Mouse (Mus musculus) spleen, adult 2 months (tissue): ENCODE measurements around the gene Nrd1. TPM values are rescaled to one million over a fixed set of nuclear protein-coding genes. Genes with fewer than 3 reads are reported as not detected.

Source experiments
- DNase-seq, 2 experiments: peaks; one replicate each; pipeline versions ENCODE4 v3.0.0 to v3.0.0-alpha.2; 2012 to 2021; ENCODE audit warnings: low spot score in 2 of 2, low read depth in 1 of 2
- H3K27ac ChIP-seq: fragments of 200-500 bp; 2 replicates; pipeline ENCODE4 v1.5.1; 2012; ENCODE audit warnings: low read length, inconsistent platforms; ENCODE audit not compliant: insufficient read depth
- H3K27me3 ChIP-seq: fragments of 200-500 bp; 2 replicates; pipeline ENCODE4 v1.6.1; 2012; ENCODE audit warnings: mild to moderate bottlenecking, moderate library complexity, low read length, inconsistent platforms; ENCODE audit not compliant: control insufficient read depth, insufficient read depth
- H3K36me3 ChIP-seq: fragments of 200-500 bp; 2 replicates; pipeline ENCODE4 v1.6.1; 2012; ENCODE audit warnings: mild to moderate bottlenecking, low read length, inconsistent platforms; ENCODE audit not compliant: control insufficient read depth, insufficient read depth
- H3K4me1 ChIP-seq: fragments of 200-500 bp; 2 replicates; pipeline ENCODE4 v1.6.1; 2011; ENCODE audit warnings: inconsistent platforms; ENCODE audit not compliant: control insufficient read depth, insufficient read depth, insufficient read length
- H3K4me3 ChIP-seq: fragments of 200-500 bp; 2 replicates; pipeline ENCODE4 v1.5.1; 2011; ENCODE audit warnings: mild to moderate bottlenecking, inconsistent platforms; ENCODE audit not compliant: insufficient read depth, insufficient read length; ENCODE audit errors: extremely low read depth
- CTCF ChIP-seq: fragments of 200-500 bp; IDR thresholded peaks from 2 replicates; pipeline ENCODE4 v1.5.1; 2011; ENCODE audit warnings: mild to moderate bottlenecking, inconsistent platforms; ENCODE audit not compliant: insufficient read depth, insufficient read length, insufficient replicate concordance; ENCODE audit errors: extremely low read depth
- POLR2A ChIP-seq: fragments of 200-500 bp; IDR thresholded peaks from 2 replicates; pipeline ENCODE4 v1.6.1; 2011; ENCODE audit warnings: low read depth, low read length, inconsistent platforms
- WGBS: fragments of 180-500 bp; shearing (Covaris S2); methylation state at CpG from one replicate; pipeline ENCODE4 v1.1.7; 2018; 5-methylcytosine and 5-hydroxymethylcytosine counted together
- polyA plus RNA-seq: library from polyadenylated mRNA; depleted of rRNA; stranded (reverse); fragments of >200 nt; gene quantifications from 2 replicates; pipeline ENCODE4 v1.2.3, GENCODE M21; 2012

The Nrd1 gene
- polyA plus RNA-seq, 1 experiment, result 23.0 TPM

GRCm38 (mm10) chr4:109021976-109022375 is 21.5 kb downstream of the Nrd1 start:
- TF ChIP-seq POLR2A (no peak), CTCF (no peak)
- Histone ChIP-seq H3K27ac (no peak overlapping the region), H3K27me3 (no peaks in the 10 kb centered on the region), H3K4me1 (no peaks in the 10 kb centered on the region; the same call in 1 of the 2 replicates), H3K4me3 (no peak overlapping the region), H3K36me3 (peaks cover 24% of the 10 kb centered on the region)
- DNase-seq, result no peak
- 82% methylated on average over 1 of the region's 1 CpGs for WGBS

GRCm38 (mm10) chr4:109025061-109025460 is 24.6 kb downstream of the Nrd1 start:
- H3K4me1 ChIP-seq, result no peaks in the 10 kb centered on the region
- no peak for TF ChIP-seq POLR2A
- TF ChIP-seq CTCF, result no peak
- whole genome bisulfite sequencing, result 81% methylated on average over 3 of the region's 3 CpGs
- H3K27me3 ChIP-seq, result no peaks in the 10 kb centered on the region
- no peak for DNase-seq
- peaks cover 21% of the 10 kb centered on the region for H3K36me3 ChIP-seq
- H3K27ac ChIP-seq, result no peak overlapping the region
- no peak overlapping the region for H3K4me3 ChIP-seq

GRCm38 (mm10) chr4:109026543-109026942 is 26.1 kb downstream of the Nrd1 start:
- WGBS, result 97% methylated on average over 3 of the region's 3 CpGs
- H3K27ac ChIP-seq, result no peak overlapping the region
- H3K4me1 ChIP-seq, result no peaks in the 10 kb centered on the region
- no peak for DNase-seq
- H3K4me3 ChIP-seq, result no peak overlapping the region
- H3K27me3 ChIP-seq, result no peaks in the 10 kb centered on the region
- no peak for TF ChIP-seq CTCF
- no peak for TF ChIP-seq POLR2A
- peaks cover 21% of the 10 kb centered on the region for H3K36me3 ChIP-seq

GRCm38 (mm10) chr4:109029857-109030256 is 29.4 kb downstream of the Nrd1 start:
- H3K36me3 ChIP-seq, result peaks cover 25% of the 10 kb centered on the region
- DNase-seq, result no peak

GRCm38 (mm10) chr4:109030266-109030665 is 29.8 kb downstream of the Nrd1 start:
- H3K4me3 ChIP-seq, result no peak overlapping the region
- H3K27ac ChIP-seq, result no peak overlapping the region
- no peaks in the 10 kb centered on the region for H3K4me1 ChIP-seq
- no peaks in the 10 kb centered on the region for H3K27me3 ChIP-seq
- no peak for TF ChIP-seq POLR2A
- no peak for TF ChIP-seq CTCF
- WGBS, result 93% methylated on average over 2 of the region's 2 CpGs
- DNase-seq, result no peak
- peaks cover 23% of the 10 kb centered on the region for H3K36me3 ChIP-seq

More at GRCm38 (mm10) chr4:109029857-109030256, 29.4 kb downstream of the Nrd1 start:
- Histone ChIP-seq H3K27ac (no peak overlapping the region), H3K4me1 (no peaks in the 10 kb centered on the region), H3K27me3 (no peaks in the 10 kb centered on the region), H3K4me3 (no peak overlapping the region)
- TF ChIP-seq POLR2A (no peak), CTCF (no peak)
- WGBS, result 93% methylated on average over 2 of the region's 2 CpGs

- H3K4me1 ChIP-seq, result no peaks in the 10 kb centered on the region
- H3K4me3 ChIP-seq, result no peak overlapping the region
- TF ChIP-seq CTCF (peak; percentile 40; the same call in 1 of the 2 replicates), POLR2A (no peak)
- peak; percentile 4 to 60 for DNase-seq
- no peaks in the 10 kb centered on the region for H3K27me3 ChIP-seq
- H3K27ac ChIP-seq, result no peak overlapping the region
- peaks cover 18% of the 10 kb centered on the region for H3K36me3 ChIP-seq
Observed at GRCm38 (mm10) chr4:109036327-109036726, 35.9 kb downstream of the Nrd1 start.

GRCm38 (mm10) chr4:109042739-109043138 is 42.3 kb downstream of the Nrd1 start:
- DNase-seq, result no peak
- whole genome bisulfite sequencing, result 87% methylated on average over 4 of the region's 4 CpGs
- TF ChIP-seq POLR2A (no peak), CTCF (no peak)
- no peaks in the 10 kb centered on the region for H3K4me1 ChIP-seq
- H3K27ac ChIP-seq, result no peak overlapping the region
- H3K36me3 ChIP-seq, result peaks cover 35% of the 10 kb centered on the region
- H3K4me3 ChIP-seq, result no peak overlapping the region
- H3K27me3 ChIP-seq, result no peaks in the 10 kb centered on the region
